Mouse (Mus musculus): Measurements from ENCODE around the gene Cd180.

DNA sequence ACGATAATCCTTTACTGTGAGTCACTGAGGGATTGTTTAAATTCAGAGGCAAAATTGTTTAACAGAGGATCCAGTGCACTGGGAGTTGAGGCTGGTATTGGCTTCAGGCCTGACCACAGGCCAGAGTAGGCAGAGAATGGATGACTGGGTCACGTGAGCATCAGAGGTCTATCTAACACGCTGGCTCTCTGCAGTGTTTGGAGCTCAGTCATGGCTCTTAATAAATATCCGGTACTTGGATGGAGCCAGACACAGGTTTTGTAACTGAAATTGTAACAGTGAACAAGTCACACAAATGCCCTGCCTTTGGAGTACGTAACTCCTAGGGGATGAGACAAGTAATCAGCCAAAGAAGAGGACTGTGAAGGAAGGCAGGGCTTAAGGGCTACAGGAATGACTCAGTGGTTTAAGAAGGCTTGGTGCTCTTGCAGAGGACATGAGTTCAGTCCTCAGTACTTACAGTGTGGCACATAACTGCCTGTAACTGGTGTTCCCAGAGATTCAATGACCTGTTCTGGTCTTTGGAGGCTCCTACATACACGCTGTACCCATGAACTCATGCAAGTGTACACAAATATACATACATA, 41.0 kb upstream of the Cd180 start:
- TF ChIP-seq CTCF (IDR thresholded peaks at IDR 0.05; ENCODE audit: extremely low read depth, insufficient read depth, insufficient read length, insufficient replicate concordance) = no peak
- TF ChIP-seq POLR2A (IDR thresholded peaks at IDR 0.05; ENCODE audit: low read depth, low read length) = no peak

Data from spleen, adult 2 months (tissue).